Mouse (Mus musculus) bone marrow macrophage, adult 2 months (primary cell): ENCODE results near the gene Bach1.

Experiments
- CTCF ChIP-seq: IDR thresholded peaks from 2 replicates; pipeline ENCODE4 v1.5.1; 2012; ENCODE audit warnings: low read depth, mild to moderate bottlenecking, low read length, moderate library complexity
- POLR2A ChIP-seq: IDR thresholded peaks from 2 replicates; pipeline ENCODE4 v1.6.1; 2012; ENCODE audit warnings: mild to moderate bottlenecking, low read depth, low read length, borderline replicate concordance

- no peak for TF ChIP-seq CTCF
- no peak for TF ChIP-seq POLR2A
Observed at GRCm38 (mm10) chr16:87725241-87725640, 26.5 kb downstream of the Bach1 start.
